Mouse (Mus musculus) CH12.LX (cell line): ENCODE data around the gene Ift172.

ENCODE experiments used
- CTCF ChIP-seq, 2 experiments: IDR thresholded peaks in 1 of 2; conservative IDR thresholded peaks in 1 of 2; 2 replicates each; pipeline ENCODE4 v1.5.1; 2011 to 2012; ENCODE audit warnings: low read depth in 2 of 2, low read length in 2 of 2, improper control_type of control experiment in 1 of 2, inconsistent platforms in 1 of 2, mild to moderate bottlenecking in 1 of 2, moderate library complexity in 1 of 2
- E2F4 ChIP-seq: IDR thresholded peaks from 2 replicates; pipeline ENCODE4 v1.6.1; 2011; ENCODE audit warnings: low read depth, low read length, improper control_type of control experiment; ENCODE audit not compliant: insufficient replicate concordance
- EP300 ChIP-seq: IDR thresholded peaks from 2 replicates; pipeline ENCODE4 v1.6.1; 2011; ENCODE audit warnings: low read length, improper control_type of control experiment
- GABPA ChIP-seq: IDR thresholded peaks from 2 replicates; pipeline ENCODE4 v1.6.1; 2012; ENCODE audit warnings: low read depth, low read length, improper control_type of control experiment, inconsistent platforms; ENCODE audit not compliant: insufficient replicate concordance
- JUND ChIP-seq: conservative IDR thresholded peaks from 2 replicates; pipeline ENCODE4 v1.6.1; 2011; ENCODE audit warnings: low read depth, low read length, improper control_type of control experiment
- KAT2A ChIP-seq: IDR thresholded peaks from 2 replicates; pipeline ENCODE4 v1.6.1; 2012; ENCODE audit warnings: low read length, improper control_type of control experiment, inconsistent platforms; ENCODE audit not compliant: insufficient replicate concordance
- MEF2A ChIP-seq: IDR thresholded peaks from 2 replicates; pipeline ENCODE4 v1.6.1; 2014; ENCODE audit warnings: low read depth, mild to moderate bottlenecking, inconsistent platforms, low read length, improper control_type of control experiment, borderline replicate concordance
- MXI1 ChIP-seq: IDR thresholded peaks from 2 replicates; pipeline ENCODE4 v1.6.1; 2011; ENCODE audit warnings: mild to moderate bottlenecking, low read depth, low read length, improper control_type of control experiment
- MYC ChIP-seq: IDR thresholded peaks from 2 replicates; pipeline ENCODE4 v1.6.1; 2011; ENCODE audit warnings: low read depth, mild to moderate bottlenecking, improper control_type of control experiment, low read length
- NRF1 ChIP-seq: IDR thresholded peaks from 2 replicates; pipeline ENCODE4 v1.6.1; 2014; ENCODE audit warnings: low read depth, mild to moderate bottlenecking, inconsistent platforms, low read length, improper control_type of control experiment, moderate library complexity
- POLR2A ChIP-seq: IDR thresholded peaks from 2 replicates; pipeline ENCODE4 v1.6.1; 2011; ENCODE audit warnings: low read depth, mild to moderate bottlenecking, improper control_type of control experiment, low read length
- POLR2AphosphoS2 ChIP-seq: IDR thresholded peaks from 2 replicates; pipeline ENCODE4 v1.6.1; 2011; ENCODE audit warnings: low read depth, low read length, improper control_type of control experiment
- TCF12 ChIP-seq: IDR thresholded peaks from 2 replicates; pipeline ENCODE4 v1.6.1; 2014; ENCODE audit warnings: low read depth, mild to moderate bottlenecking, inconsistent platforms, low read length, improper control_type of control experiment

GRCm38 (mm10) chr5:31220448-31221303, 70.2 kb downstream of the Ift172 start, which contains the start of gene Ppm1g:
- TF ChIP-seq CTCF (conservative IDR thresholded peaks at IDR 0.05 in 1 of 2, IDR thresholded peaks at IDR 0.05 in 1 of 2; ENCODE audit: low read depth in 2 of 2, low read length in 2 of 2) (no peak), POLR2A (peak; percentile 99), MEF2A (peak; percentile 43; the same call in 1 of the 2 replicates), JUND (no peak), EP300 (no peak), TCF12 (peak; percentile 93; the same call in 1 of the 2 replicates), GABPA (no peak), NRF1 (peak; percentile 61), MYC (peak; percentile 80), POLR2AphosphoS2 (peak; percentile 90), E2F4 (0 out of 2 replicates have a peak, but pooled peaks have one; percentile 32), MXI1 (peak; percentile 85), KAT2A (peak; percentile 62; the same call in 1 of the 2 replicates)
